Mouse (Mus musculus): Measurements from ENCODE around the gene Pycr1.

DNA sequence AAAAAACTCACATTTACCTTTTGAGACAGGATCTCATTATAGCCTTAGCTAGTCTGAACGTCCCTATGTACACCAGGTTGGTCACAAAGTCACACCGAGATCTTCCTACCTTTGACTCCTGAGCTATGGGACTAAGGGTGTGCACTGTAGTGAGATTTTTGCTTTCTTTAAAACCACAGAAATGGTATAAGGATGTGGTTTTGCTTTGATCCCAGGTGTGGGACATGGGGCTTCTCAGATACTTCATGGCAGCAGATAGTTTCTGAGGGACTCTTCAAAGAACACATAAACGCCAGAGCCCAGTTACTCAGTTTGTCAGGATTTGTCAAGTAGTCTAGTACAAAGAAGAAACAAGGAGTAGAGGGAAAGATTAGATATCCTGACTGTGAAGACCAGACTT, 42.9 kb downstream of the Pycr1 start:
- TF ChIP-seq CTCF (IDR thresholded peaks at IDR 0.05; ENCODE audit: low read depth, low read length) (no peak), EP300 (IDR thresholded peaks at IDR 0.05; ENCODE audit: insufficient read depth, low read depth, low read length) (no peak), POLR2A (IDR thresholded peaks at IDR 0.05; ENCODE audit: insufficient read depth, low read length) (no peak)

All from ES-Bruce4 (cell line).